Mouse (Mus musculus) common myeloid progenitor, adult 5-6 weeks (primary cell): ENCODE measurements around the gene a. TPM values are rescaled to one million over a fixed set of nuclear protein-coding genes. Genes with fewer than 3 reads are reported as not detected.
"Not testable (repeated sequence)": the region's sequence is repeated elsewhere in the genome, so short reads cannot be mapped to it uniquely, and the experiment has no call there.

ENCODE experiments used
- ATAC-seq: replicated peaks from 2 replicates; pipeline ENCODE4 v1.8.0; 2016; ENCODE audit warnings: low read depth, mild to moderate bottlenecking, moderate TSS enrichment, inconsistent platforms; ENCODE audit not compliant: poor library complexity, severe bottlenecking
- total RNA-seq: library from RNA; stranded (forward); fragments of 200-1000, 187-1606 nt; gene quantifications from 2 replicates; pipeline ENCODE4 v1.2.3, GENCODE M21; 2017

a gene
- total RNA-seq, 1 experiment from 2014 or later: not detected

DNA sequence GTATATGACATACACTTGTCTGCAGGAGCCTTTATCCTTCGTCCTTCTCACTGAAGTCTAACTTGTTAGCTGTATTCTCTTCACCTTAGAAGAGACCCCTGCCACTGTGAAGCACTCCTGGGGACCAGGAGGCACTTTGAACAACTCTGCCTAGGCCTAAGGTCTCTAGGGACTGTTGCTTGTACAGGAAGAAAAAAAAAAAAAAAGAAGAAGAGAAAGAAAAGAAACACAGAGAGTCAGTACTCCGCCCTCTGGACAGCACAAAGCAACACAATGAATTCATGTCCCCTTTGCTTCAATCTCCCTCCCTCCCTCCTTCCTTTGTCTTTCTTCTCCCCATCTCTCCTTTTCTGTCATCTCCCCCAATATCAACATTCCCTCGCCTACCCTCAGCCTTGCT, 253.9 kb downstream of the a start:
- ATAC-seq: no peak

DNA sequence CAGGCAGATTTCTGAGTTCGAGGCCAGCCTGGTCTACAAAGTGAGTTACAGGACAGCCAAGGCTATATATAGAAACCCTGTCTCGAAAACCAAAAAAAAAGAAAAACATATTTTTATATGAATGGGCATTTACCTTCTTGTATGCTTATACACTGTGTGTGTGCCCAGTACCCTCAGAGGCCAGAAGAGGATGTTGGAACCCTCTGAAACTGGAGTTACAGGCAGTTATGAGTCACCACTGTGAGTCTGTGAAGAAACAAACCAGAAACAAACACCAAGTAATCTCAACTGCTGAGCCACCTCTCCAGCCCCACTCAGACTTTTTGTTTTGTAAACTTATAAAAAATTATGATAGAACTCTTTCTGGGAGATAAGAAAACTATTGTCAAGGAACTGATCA, 255.6 kb downstream of the a start:
- ATAC-seq: no peak

DNA sequence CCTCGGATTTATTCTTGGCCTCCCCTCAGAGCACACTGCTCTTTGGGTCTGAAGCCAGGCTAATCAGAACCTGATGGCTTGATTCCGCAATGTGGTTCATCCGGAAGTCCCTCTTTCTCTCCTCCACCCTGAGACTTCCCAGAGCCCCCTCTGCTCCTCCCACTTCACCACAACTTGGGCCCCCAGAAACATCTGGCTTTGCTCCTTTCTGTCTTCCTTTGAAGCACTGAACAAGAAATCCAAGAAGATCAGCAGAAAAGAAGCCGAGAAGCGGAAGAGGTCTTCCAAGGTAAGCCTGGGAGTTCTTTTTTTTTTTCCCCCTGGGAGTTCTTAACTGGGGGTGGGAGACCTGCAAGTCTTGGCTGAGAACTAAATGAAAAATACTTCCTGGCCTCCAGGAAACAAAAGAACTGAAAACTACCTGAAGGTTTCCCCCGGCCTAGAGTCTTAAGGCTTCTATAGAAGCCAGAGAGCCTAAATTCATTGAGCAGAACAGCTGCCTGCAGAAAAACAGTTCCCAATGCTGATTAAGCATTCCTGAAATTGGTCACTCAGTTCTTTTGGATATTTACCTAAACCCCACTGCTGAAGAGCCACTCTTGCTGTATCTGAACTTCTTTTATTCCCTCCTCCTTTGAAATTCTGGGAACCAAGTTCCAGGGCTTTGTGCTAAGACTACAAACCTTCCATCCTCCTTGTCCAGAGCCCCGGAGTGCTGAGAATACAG, 256.4 kb downstream of the a start:
- no peak for ATAC-seq

DNA sequence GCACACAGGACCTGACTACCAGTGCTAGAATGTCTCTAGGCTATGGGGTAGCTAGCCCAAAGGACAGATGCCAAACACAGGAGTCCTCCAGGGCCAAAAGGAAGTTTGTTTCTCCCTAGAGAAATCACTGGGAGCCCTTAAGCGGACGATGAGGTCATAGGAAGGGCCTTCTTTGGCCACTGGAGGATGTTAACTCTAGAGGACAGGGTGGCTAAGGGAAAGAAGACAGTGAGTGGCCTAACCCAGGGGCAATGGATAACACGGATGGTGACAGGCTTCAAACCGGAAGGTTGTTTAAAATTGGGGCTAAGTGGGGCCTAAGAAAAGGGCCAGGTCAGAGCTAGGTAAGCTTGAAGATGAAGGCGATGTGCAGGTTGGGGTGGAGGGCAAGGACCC, 258.9 kb downstream of the a start:
- ATAC-seq: no peak

- ATAC-seq: peak; percentile 91
These were observed 259.5 kb downstream of the a start for GRCm38 (mm10) chr2:155050504-155051236.

- ATAC-seq: no peak
These were observed 260.6 kb downstream of the a start for GRCm38 (mm10) chr2:155051622-155052351.

- no peak for ATAC-seq
These were observed 261.5 kb downstream of the a start for GRCm38 (mm10) chr2:155052681-155053080.

DNA sequence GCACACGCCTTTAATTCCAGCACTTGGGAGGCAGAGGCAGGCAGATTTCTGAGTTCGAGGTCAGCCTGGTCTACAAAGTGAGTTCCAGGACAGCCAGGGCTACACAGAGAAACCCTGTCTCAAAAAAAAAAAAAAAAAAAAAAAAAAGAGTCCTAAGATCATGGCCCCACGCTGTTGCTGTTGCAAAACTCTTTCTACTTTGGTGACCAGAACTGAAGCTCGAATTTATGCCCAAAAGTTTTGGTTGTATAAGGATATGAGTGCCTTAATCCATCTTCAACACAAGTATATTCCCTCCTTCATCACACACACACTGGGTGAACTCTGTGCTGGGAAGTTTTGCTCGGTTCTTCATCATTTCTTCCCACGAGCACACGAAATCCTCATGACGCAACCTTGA, 262.3 kb downstream of the a start:
- not testable (repeated sequence) for ATAC-seq

DNA sequence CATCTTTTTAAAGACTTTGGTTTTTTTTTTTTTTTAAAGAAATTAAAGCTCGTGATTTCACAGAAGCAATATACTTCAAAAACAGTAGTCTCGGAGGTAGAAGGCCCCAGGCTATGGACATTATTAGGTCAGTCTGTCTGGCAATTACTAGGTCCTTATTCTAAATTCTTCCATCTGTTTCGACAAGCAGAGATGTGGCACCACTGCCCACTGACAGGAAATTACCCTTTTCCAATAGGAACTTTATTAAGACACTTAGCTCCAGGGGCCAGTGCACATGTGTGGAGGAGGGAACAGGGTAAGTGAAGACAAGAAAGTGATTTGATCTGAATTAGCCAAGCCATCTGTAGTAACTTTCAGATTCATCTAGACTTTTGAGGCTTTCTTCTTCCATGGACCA, 263.5 kb downstream of the a start:
- ATAC-seq: no peak

- ATAC-seq: no peak
These were observed 264.9 kb downstream of the a start for GRCm38 (mm10) chr2:155056076-155056578.

- ATAC-seq: no peak
These were observed 266.2 kb downstream of the a start for GRCm38 (mm10) chr2:155057361-155057760.

DNA sequence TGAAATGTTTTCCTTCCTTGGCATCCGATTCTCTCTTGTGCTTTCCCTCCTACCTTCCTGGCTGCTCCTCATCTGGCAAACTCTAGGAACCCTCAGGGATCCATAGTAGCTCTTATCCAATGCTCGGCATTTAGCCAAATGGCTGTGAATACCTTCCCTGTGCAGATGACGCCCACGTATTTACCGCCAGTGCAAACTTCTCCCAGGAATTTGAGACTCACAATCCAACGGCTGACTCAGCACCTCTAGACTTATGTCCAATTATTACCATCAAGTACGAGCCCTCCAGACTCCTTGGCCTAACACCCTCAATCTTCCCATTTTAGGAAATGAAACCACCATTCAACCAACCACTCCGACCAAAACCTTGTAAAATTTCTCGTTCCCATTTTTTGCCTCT, 279.8 kb downstream of the a start:
- ATAC-seq: no peak

GRCm38 (mm10) chr2:155072353-155073145, 281.3 kb downstream of the a start:
- no peak for ATAC-seq

GRCm38 (mm10) chr2:155073347-155073746, 282.1 kb downstream of the a start:
- ATAC-seq: no peak

DNA sequence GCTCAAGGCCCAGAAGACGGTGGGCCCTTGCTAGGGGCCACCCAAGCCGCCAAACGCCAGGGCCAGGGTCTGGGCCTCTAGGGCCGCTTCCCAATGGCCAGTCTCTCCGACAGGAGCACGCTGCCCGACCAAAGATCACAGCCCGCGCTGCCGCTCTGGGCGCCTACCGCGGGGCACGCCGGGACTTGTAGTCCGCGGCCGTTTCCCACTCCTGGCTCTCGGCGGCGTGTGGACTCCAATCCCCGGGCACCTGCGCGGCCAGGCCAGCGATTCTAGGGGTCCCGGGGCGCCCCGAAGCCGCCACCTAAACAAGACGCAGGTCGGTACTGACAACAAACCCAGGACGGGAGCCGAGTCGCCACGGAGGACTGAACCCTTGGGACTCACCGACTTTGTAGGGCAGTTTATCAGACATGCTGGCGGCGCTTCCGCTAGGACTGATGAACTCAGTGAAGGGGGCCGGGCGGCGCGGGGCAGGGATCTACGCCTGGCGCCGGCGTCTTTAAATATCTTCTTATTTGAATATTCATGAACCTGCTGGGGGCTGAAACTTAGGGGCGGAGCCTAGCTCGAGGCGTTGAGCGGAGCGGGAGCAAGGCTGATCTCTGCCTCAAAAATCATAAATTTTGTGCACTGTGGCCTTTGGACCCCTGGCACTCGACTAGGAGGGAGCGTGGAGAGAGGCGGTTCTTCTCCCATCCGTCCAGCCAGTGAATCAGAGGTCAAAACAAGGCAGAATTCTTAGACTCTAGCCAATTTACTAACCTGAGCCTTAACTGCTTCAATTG, 283.0 kb downstream of the a start, which contains the start of gene Ahcy:
Gene Ahcy (minus strand): TSS at position 520 of the 788 bp plus-strand sequence.
- ATAC-seq: peak; percentile 90

GRCm38 (mm10) chr2:155074766-155075330, 283.6 kb downstream of the a start:
- ATAC-seq: no peak

GRCm38 (mm10) chr2:155075649-155076048, 284.4 kb downstream of the a start:
- no peak for ATAC-seq

DNA sequence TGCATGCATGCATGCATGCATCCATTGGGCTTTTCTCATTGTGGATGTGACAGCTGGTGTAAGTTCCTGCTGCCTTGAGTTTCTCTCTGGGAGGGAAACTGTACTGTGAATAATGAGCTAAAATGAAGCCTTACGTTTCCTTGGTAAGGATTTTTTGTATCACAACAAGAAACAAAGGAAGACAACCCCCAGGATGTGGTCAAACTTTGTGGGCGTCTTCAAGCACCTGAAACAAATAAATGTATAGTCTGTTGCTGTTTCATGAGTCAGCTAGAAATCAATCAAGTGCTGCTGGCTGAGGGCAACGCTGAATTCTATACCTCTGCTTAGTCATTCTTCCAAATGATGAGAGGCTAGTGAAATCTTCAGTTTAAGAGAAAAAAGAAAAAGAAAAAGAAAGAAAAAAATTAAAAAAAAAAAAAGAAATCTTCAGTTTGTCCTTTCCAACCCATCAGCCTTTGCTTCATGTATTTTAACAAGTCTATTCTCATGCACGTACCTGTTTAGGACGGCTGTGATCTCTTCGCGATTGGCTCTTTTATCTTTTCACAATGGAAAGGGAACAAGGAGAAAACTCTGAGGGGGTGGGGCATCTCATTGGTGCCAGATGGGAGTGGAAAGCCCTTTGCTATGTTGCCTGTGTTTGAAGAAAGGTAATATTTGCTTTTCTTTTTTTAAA, 288.4 kb downstream of the a start:
- ATAC-seq: no peak
